Mouse (Mus musculus) testis, adult 2 months (tissue): Measurements from ENCODE around the gene Fam169a. TPM values are rescaled to one million over a fixed set of nuclear protein-coding genes. Genes with fewer than 3 reads are reported as not detected.
"Not testable (repeated sequence)": the region's sequence is repeated elsewhere in the genome, so short reads cannot be mapped to it uniquely, and the experiment has no call there.

ENCODE experiments used
- H3K27ac ChIP-seq: fragments of 200-500 bp; 2 replicates; pipeline ENCODE4 v1.5.1; 2012; ENCODE audit warnings: low read depth, low read length; ENCODE audit not compliant: control insufficient read depth, insufficient read depth
- H3K27me3 ChIP-seq: fragments of 200-500 bp; 2 replicates; pipeline ENCODE4 v1.6.1; 2012; ENCODE audit warnings: mild to moderate bottlenecking, low read length, moderate library complexity; ENCODE audit not compliant: control insufficient read depth, insufficient read depth
- H3K36me3 ChIP-seq: fragments of 200-500 bp; 2 replicates; pipeline ENCODE4 v1.6.1; 2012; ENCODE audit warnings: mild to moderate bottlenecking, low read length; ENCODE audit not compliant: control insufficient read depth, insufficient read depth
- H3K4me1 ChIP-seq: fragments of 200-500 bp; 2 replicates; pipeline ENCODE4 v1.6.1; 2012; ENCODE audit warnings: low read length; ENCODE audit not compliant: control insufficient read depth, insufficient read depth
- H3K4me3 ChIP-seq: fragments of 200-500 bp; 2 replicates; pipeline ENCODE4 v1.5.1; 2012; ENCODE audit warnings: low read depth, mild to moderate bottlenecking, low read length, moderate library complexity, mixed read lengths; ENCODE audit not compliant: control insufficient read depth
- CTCF ChIP-seq: fragments of 200-500 bp; IDR thresholded peaks from 2 replicates; pipeline ENCODE4 v1.5.1; 2012; ENCODE audit warnings: low read depth, mild to moderate bottlenecking, inconsistent platforms, low read length, moderate library complexity; ENCODE audit not compliant: control insufficient read depth, insufficient read depth, insufficient replicate concordance
- POLR2A ChIP-seq: fragments of 200-500 bp; IDR thresholded peaks from 2 replicates; pipeline ENCODE4 v1.6.1; 2012; ENCODE audit warnings: low read depth, mild to moderate bottlenecking, inconsistent platforms, low read length, moderate library complexity; ENCODE audit not compliant: control insufficient read depth
- polyA plus RNA-seq: library from polyadenylated mRNA; depleted of rRNA; stranded (reverse); fragments of >200 nt; gene quantifications from 2 replicates; pipeline ENCODE4 v1.2.3, GENCODE M21; 2012

The Fam169a gene
- polyA plus RNA-seq, 1 experiment, result 4.4 TPM

DNA sequence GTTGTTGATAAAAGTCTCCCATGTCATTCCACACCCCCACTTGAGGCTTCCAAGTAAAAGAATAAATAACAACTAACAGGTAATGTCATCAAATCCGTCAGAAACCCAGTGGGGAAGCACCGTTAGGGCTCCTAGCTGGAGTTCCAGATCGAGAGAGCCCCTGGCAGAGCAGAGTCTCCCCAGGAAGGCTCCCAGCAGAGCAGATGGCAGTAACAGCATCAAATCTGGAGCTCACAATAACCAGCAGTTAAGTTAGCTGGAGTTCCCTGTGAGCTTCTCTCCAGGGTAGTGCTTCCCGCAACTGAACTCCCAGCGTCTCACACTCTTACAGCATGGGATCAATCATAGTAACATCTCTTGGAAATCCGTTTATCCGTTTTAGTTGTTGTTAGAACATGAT is 37.9 kb downstream of the Fam169a start:
- H3K27ac ChIP-seq, result no peak overlapping the region
- TF ChIP-seq POLR2A (no peak), CTCF (no peak)

DNA sequence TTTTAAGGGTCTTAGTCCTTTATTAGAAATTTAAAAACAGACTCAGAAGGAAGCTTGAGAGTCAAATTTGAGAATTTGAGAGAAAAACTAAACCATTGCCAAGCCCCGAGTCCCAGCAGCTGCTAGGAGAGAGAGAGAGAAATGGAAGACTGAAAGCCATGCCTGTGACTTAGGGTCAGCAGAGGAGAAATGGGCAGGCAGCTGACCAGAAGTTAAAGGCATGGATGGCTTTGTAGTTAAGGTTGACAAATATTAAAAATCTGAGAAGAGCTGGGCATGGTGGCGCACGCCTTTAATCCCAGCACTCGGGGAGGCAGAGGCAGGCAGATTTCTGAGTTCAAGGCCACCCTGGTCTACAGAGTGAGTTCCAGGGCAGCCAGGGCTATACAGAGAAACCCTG is 40.6 kb downstream of the Fam169a start:
- H3K36me3 ChIP-seq, H3K27me3 ChIP-seq, H3K4me3 ChIP-seq, H3K4me1 ChIP-seq, H3K27ac ChIP-seq: not testable (repeated sequence)

More for the DNA sequence above, 37.9 kb downstream of the Fam169a start:
- Histone ChIP-seq H3K36me3 (no peaks in the 10 kb centered on the region; the same call in 1 of the 2 replicates), H3K4me3 (no peak overlapping the region), H3K27me3 (no peaks in the 10 kb centered on the region), H3K4me1 (no peaks in the 10 kb centered on the region)

DNA sequence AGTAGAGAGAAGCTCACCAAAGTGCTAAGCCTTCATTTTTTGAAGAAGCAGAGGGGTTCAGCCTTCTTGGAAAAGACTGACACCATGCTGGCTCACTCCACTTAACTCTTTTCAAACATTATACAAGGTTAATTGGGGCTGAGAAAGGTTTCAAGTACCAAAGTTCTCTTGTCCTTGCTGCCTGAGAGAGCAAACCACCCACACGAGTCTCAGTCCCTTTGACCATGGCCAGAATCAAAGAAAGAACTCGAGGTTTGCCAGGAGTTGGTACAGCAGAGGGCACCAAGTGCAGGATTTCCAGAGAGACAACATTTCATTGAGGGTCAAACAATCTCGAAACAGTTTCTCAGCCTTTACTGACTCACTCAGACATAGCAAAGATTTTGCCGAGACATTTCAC is 42.0 kb downstream of the Fam169a start:
- TF ChIP-seq CTCF (no peak), POLR2A (no peak)
- Histone ChIP-seq H3K27ac (no peak overlapping the region), H3K27me3 (no peaks in the 10 kb centered on the region), H3K4me1 (no peaks in the 10 kb centered on the region), H3K36me3 (no peaks in the 10 kb centered on the region; the same call in 1 of the 2 replicates), H3K4me3 (no peak overlapping the region)

DNA sequence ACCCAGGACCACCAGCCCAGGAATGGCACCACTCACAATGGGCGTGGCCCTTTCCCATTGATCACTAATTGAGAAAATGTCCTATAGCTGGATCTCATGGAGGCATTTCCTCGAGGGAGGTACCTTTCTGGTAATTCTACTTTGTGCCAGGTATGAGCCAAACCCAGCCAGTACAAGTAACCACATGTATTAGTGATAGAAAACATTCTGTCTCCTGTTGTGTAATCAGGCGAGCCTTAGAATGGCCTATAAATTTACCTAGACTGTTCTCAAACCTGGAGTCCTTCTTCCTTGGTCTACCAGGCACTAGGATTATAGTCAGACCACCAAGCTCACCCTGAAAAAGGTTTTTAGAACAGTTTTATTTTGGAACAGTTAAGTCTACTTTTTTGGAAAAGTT is 54.3 kb downstream of the Fam169a start:
- TF ChIP-seq CTCF (no peak), POLR2A (no peak)
- Histone ChIP-seq H3K36me3 (peaks cover 2% of the 10 kb centered on the region), H3K27me3 (no peaks in the 10 kb centered on the region), H3K4me1 (no peaks in the 10 kb centered on the region), H3K4me3 (no peak overlapping the region), H3K27ac (no peak overlapping the region)

DNA sequence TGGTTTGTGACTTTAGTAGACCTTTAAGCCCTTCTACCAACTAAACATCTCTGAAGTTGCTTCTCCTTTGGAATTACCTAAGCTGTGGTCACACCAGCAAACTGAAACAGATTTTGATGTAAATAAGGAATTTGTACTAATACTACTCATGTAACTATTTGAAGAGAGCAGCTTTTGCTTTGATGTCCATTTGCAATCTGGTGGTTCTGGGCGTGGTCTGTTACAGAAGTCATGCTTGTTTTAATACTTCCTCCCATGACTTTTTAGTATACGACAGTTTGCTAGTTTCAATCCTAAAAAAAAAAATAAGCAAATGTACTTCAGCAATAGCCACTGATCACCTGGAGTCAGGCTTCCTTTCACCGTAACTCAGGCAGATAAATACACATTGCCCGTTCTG is 62.6 kb downstream of the Fam169a start:
- not testable (repeated sequence) for H3K36me3 ChIP-seq, H3K4me1 ChIP-seq, H3K4me3 ChIP-seq, H3K27me3 ChIP-seq, H3K27ac ChIP-seq

DNA sequence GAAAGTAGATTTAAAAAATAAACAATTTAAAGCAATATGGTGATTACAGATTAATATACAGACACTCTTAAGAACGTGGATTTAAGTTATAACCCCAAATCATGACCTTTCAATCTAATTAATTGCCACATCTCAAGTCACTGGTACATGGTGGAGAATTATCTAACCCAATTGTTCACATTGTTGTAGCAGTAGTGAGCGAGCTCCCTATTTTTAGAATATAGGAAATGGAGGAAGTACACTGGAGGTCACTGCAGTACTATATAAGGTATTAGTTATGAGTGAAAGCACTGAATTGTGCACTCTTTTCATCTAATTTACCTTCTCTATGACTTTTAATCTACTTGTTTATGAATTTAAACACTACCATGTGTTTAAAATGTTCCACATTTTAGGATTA is 63.3 kb downstream of the Fam169a start:
- not testable (repeated sequence) for H3K27me3 ChIP-seq

DNA sequence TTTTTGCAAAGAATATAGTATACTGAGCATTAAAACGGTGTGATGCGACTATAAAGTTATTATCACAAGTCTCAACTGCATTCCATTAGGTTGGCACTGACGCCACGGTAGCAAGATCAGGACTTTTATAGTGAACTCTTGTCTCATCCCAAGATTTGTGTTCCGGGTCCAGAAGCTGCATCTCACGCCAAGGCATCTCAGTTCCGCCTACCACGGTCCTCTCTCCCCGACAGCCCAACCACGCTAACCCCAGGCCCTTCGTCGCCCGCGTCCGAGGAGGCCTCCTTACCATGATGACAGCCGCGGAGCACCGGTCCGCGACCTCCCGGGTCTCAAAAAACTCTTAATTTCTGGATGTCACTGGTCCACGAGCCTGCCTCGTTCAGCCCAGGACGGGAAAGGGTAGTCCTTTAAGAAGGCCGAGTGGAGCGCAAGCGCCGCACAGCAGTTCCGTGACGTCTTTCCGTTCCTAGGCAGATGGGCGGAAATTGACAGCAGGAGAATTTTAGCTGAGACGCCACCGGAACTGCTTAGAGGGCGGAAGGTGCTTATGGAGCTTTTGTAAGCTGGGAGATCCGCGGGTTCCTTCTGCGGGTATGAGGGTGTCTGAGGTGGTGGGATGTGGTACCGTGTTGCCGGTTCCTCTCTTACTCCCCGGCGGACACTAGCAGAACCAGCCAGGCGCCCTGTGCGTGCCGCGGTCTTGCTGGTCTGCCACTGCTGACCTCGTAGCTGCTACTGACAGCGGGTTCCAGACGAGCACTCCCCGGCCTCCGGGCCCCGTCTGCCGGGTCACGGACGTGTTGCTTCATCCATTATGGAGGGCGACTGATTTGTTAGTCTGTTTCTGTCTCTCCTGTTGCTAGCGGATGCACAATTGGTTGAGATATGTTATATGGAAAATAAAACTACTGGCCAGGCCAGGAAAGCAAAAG is 70.6 kb downstream of the Fam169a start, which contains the start of the genes Gfm2 and Nsa2:
Gfm2 (plus strand) TSS at position 472 of the 935 bp plus-strand sequence.
Nsa2 (minus strand) TSS at position 472 of the 935 bp plus-strand sequence.
- Histone ChIP-seq H3K4me1 (no peaks in the 10 kb centered on the region), H3K27me3 (no peaks in the 10 kb centered on the region), H3K27ac (peak within 1 kb of the TSS; percentile 89), H3K36me3 (no peaks in the 10 kb centered on the region; the same call in 1 of the 2 replicates), H3K4me3 (peak within 1 kb of the TSS; percentile 98)
- TF ChIP-seq POLR2A (peak; percentile 74), CTCF (no peak)

More for the DNA sequence above, 63.3 kb downstream of the Fam169a start:
- not testable (repeated sequence) for H3K27ac ChIP-seq, H3K4me3 ChIP-seq, H3K4me1 ChIP-seq, H3K36me3 ChIP-seq

DNA sequence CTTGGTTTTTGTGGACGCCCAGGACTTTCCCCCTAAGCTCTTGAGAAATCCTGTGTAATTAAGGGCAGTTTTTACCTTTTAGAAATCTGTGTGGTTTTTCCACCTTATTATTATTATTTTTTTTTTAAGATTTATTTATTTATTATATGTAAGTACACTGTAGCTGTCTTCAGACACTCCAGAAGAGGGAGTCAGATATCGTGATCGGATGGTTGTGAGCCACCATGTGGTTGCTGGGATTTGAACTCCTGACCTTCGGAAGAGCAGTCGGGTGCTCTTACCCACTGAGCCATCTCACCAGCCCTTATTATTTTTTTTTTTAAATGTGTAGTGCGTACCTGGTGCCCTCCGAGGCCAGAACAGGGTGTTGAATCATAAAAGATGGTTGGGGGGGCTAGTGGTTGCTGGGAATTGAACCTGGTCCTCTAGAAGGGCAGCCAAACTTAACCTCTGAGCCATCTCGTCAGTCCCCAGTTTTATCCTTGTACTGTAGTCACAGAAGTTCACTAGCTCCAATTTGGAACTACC is 71.4 kb downstream of the Fam169a start:
- not testable (repeated sequence) for H3K27me3 ChIP-seq, H3K36me3 ChIP-seq, H3K4me1 ChIP-seq
- H3K4me3 ChIP-seq, result peak overlapping the region; percentile 98
- peak overlapping the region; percentile 84 for H3K27ac ChIP-seq
